Mouse (Mus musculus) embryonic fibroblast, embryonic 13.5 days (primary cell): ENCODE measurements at regions not wholly inside any gene's neighbourhood (a gene's known extent, or its start where the extent isn't known, plus 50 kb on each side); places are given as distances from the start of the nearest gene placed in this dataset.

Source experiments
- H3K27ac ChIP-seq: 2 replicates; pipeline ENCODE4 v1.5.1; 2012; ENCODE audit warnings: low read length, control low read depth, inconsistent platforms; ENCODE audit not compliant: insufficient read depth
- H3K4me1 ChIP-seq: 2 replicates; pipeline ENCODE4 v1.6.1; 2011; ENCODE audit warnings: low read length; ENCODE audit not compliant: control insufficient read depth, insufficient read depth
- H3K4me3 ChIP-seq: 2 replicates; pipeline ENCODE4 v1.5.1; 2011; ENCODE audit warnings: mild to moderate bottlenecking, control low read depth, low read length; ENCODE audit not compliant: insufficient read depth
- CTCF ChIP-seq: IDR thresholded peaks from 2 replicates; pipeline ENCODE4 v1.5.1; 2011; ENCODE audit warnings: mild to moderate bottlenecking, control low read depth, low read length, moderate library complexity, borderline replicate concordance; ENCODE audit not compliant: insufficient read depth
- POLR2A ChIP-seq: IDR thresholded peaks from 2 replicates; pipeline ENCODE4 v1.6.1; 2011; ENCODE audit warnings: low read depth, mild to moderate bottlenecking, control low read depth, low read length, moderate library complexity

- Histone ChIP-seq H3K4me3 (no peak overlapping the region), H3K27ac (no peak overlapping the region), H3K4me1 (no peaks in the 10 kb centered on the region)
- TF ChIP-seq POLR2A (no peak), CTCF (no peak)
Observed at GRCm38 (mm10) chr17:45879478-45880250, 146.0 kb upstream of the 1600014C23Rik start.

GRCm38 (mm10) chr17:45878394-45878793 is 144.8 kb upstream of the 1600014C23Rik start:
- Histone ChIP-seq H3K4me1 (peaks cover 3% of the 10 kb centered on the region; the same call in 1 of the 2 replicates), H3K4me3 (no peak overlapping the region), H3K27ac (no peak overlapping the region)
- no peak for TF ChIP-seq POLR2A
- TF ChIP-seq CTCF: no peak

DNA sequence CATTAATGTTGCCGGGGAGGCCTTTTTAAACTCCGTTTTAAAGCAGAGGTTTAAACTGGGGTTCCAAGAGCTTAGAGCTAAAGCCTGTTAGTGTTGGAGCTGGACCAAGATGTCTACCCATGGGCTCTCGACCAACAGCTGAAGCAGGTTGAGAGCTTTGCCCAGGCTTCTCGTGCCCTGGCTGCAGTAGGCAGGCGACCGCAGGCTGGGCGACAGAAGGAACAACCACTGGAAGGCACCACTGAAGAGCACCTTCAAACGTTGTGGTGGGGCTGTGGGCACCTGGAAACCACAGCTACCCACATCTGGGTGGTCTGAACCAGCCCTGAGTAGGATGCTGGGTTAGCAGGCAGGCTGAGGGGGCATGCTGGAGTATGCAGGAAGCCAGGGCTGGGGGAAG is 141.7 kb upstream of the 1600014C23Rik start:
- Histone ChIP-seq H3K27ac (no peak overlapping the region), H3K4me1 (peaks cover 3% of the 10 kb centered on the region; the same call in 1 of the 2 replicates), H3K4me3 (no peak overlapping the region)
- no peak for TF ChIP-seq CTCF
- no peak for TF ChIP-seq POLR2A

DNA sequence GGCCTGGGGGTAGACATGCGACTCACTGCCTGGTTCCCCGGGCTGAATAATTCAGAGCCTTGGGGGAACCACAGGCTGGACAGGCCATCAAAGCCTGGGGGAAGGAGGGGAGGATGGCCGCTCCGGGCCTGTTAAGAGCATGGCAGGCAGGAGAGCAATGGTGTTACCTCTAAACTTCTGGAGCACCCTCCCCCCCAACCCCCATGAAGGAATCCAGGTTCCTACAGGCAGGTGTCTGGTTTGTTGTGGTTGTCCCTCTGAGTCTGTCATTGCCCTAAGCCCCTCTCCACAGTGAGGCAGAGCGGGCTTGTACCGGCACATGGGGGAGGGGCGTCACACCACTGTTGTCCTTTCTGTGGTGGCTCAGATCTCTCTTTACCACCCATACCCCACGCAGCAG is 140.4 kb upstream of the 1600014C23Rik start:
- peak overlapping the region; percentile 51 for H3K27ac ChIP-seq
- H3K4me1 ChIP-seq: peaks cover 3% of the 10 kb centered on the region; the same call in 1 of the 2 replicates
- no peak for TF ChIP-seq POLR2A
- no peak for TF ChIP-seq CTCF
- H3K4me3 ChIP-seq: no peak overlapping the region

DNA sequence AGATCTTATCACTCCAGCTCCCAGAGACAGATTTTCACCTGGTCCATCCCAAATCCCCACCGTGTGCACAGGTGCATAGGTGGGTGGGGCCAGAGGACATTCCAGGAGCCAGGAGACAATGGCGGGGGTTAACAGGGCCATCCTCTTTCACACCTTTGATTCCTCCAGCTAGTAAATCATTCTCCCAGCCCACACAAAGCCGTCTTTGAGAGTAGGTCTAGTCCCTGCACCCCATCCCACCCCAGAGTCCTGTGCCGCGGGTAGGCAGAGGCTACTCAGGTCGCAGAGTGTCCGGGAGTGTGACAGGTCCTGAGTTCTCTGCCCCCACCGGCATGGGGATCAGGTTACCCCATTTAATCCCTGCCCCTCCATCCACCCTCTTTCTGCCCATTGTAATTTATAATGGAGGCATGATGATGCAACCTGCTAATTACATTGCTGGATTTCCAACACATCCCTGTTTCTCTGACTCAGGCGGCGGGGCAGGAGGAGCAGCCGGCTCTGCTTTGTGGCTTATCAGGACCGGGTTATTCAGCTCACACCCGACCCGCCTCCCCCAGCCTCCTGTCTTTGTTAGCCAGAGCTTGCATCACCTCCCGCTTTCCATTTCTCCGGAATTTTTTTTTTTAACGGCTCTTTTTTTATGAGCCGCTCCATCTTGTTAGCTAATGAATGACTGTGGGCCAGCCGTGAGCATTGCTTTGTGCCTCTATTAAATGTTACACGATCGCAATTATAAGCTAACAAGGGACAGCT is 139.7 kb upstream of the 1600014C23Rik start:
- TF ChIP-seq POLR2A: 0 out of 2 replicates have a peak, but pooled peaks have one; percentile 36
- TF ChIP-seq CTCF: no peak
- Histone ChIP-seq H3K4me3 (no peak overlapping the region), H3K27ac (peak overlapping the region; percentile 54), H3K4me1 (peaks cover 3% of the 10 kb centered on the region; the same call in 1 of the 2 replicates)

- Histone ChIP-seq H3K4me3 (no peak overlapping the region), H3K4me1 (peaks cover 7% of the 10 kb centered on the region), H3K27ac (no peak overlapping the region; the same call in 1 of the 2 replicates)
- TF ChIP-seq CTCF (no peak), POLR2A (no peak)
Observed at GRCm38 (mm10) chr17:45871666-45872653, 138.3 kb upstream of the 1600014C23Rik start.

DNA sequence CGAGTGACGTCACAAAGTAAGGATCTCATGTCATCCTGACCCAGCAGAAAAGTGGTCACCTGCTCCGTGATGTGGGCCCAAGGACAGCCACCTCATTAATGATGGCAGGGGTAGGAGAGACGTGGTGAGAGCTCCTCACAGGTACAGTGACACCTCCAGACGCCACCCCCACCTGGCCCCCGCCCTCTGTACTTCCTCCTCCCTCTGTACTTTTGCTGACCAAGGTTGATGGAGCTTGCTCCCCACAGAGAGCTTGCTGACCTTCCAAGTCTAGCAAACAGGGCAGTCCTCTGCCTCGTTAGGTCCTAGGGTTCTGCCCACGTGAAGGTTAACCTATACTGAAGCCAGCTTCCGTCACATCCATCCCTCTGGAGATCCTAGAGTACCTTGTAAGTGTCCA is 137.4 kb upstream of the 1600014C23Rik start:
- H3K27ac ChIP-seq: no peak overlapping the region
- TF ChIP-seq CTCF (no peak), POLR2A (no peak)
- H3K4me1 ChIP-seq: peaks cover 7% of the 10 kb centered on the region
- H3K4me3 ChIP-seq: no peak overlapping the region

DNA sequence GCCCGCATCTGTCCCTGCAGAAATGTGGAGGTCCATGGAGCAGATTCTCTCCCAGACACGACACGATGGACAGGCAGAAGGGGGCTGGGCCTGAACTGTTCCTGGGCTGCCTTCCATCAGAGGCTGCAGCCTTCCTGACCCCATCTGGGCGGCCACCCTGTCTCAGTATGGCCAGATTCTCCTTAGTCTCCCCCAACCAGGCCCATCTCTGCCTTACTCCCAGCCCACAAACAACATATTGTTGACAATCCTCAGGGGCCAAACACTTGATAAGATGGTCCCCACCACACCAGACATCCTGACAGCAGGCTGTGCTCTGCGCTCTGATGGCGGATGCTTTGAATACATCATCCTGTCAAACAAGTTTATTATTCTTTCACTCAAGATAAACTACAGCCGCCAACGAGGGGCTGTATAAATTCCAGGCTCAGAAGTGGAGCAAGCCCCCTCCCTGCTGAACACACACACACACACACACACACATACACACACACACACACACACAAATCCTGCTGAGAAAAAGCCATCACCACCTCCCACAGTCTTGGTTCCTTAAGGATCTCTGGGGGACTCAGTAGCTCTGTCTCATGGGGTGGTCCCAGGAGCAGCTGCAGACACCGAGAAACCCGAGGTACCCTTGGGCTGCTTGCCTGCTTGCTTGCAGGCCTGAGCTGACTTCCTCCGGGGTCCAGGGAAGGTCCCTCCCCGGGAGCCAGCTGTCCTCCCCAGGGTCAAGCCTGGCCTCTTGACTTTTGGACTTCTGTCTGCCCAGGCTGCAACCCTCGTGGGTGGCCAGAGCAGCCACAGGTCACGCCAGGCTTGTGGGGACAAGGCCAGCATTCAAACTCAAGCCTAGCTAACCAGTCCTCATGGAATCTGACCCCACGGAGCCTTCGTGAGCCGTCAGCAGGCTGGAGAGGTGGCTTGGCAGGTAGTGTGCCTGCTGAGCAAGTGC is 135.6 kb upstream of the 1600014C23Rik start:
- no peak overlapping the region for H3K4me3 ChIP-seq
- TF ChIP-seq CTCF: no peak
- TF ChIP-seq POLR2A: no peak
- H3K4me1 ChIP-seq: peaks cover 7% of the 10 kb centered on the region
- no peak overlapping the region for H3K27ac ChIP-seq

DNA sequence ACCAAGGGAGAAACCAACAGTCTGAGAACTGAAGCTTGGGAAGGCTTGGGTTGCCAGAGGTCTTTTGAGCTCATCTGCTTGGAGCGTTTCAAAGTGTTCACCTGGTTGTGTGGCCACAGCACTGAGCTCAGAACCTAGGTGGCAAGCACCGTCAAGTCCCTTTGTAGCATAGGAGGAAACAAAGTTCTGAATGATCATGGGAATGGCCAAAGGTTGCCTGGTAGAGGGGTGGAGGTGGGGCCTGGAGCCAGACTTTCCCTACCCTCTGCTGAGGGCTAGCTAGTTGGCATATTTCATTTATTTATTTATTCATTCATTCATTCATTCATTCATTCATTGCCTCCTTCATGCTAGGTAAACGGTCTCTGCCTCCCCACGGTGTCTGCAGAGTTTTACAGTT is 134.9 kb upstream of the 1600014C23Rik start:
- no peak overlapping the region for H3K27ac ChIP-seq
- TF ChIP-seq POLR2A (no peak), CTCF (no peak)
- peaks cover 4% of the 10 kb centered on the region; the same call in 1 of the 2 replicates for H3K4me1 ChIP-seq
- H3K4me3 ChIP-seq: no peak overlapping the region
